Mouse (Mus musculus) brain, adult 2 months (tissue): ENCODE results near the gene Fbxo21.

Experiments
- DNase-seq: peaks from one replicate; pipeline ENCODE4 v3.0.0; 2011; ENCODE audit warnings: low read depth, low spot score

The Fbxo21 gene

GRCm38 (mm10) chr5:118023053-118023452 is 46.5 kb downstream of the Fbxo21 start:
- DNase-seq: no peak

- no peak for DNase-seq
Observed at GRCm38 (mm10) chr5:118025880-118026279, 49.4 kb downstream of the Fbxo21 start.

- DNase-seq: no peak
Observed at GRCm38 (mm10) chr5:118026343-118026742, 49.8 kb downstream of the Fbxo21 start.

GRCm38 (mm10) chr5:118027101-118027697 is 50.7 kb downstream of the Fbxo21 start:
- DNase-seq: no peak

GRCm38 (mm10) chr5:118027698-118028190 is 51.2 kb downstream of the Fbxo21 start, which contains the start of gene Tesc:
Gene Tesc, plus strand, starts transcription at chr5:118027743.
- DNase-seq: peak; percentile 70

GRCm38 (mm10) chr5:118028191-118029034 is 51.9 kb downstream of the Fbxo21 start:
- DNase-seq: no peak

GRCm38 (mm10) chr5:118029035-118029408 is 52.5 kb downstream of the Fbxo21 start:
- DNase-seq: no peak

GRCm38 (mm10) chr5:118029420-118029819 is 52.9 kb downstream of the Fbxo21 start:
- peak; percentile 94 for DNase-seq

- no peak for DNase-seq
Observed at GRCm38 (mm10) chr5:118030022-118030675, 53.6 kb downstream of the Fbxo21 start.

GRCm38 (mm10) chr5:118031059-118031458 is 54.5 kb downstream of the Fbxo21 start:
- peak; percentile 62 for DNase-seq

- peak; percentile 79 for DNase-seq
Observed at GRCm38 (mm10) chr5:118031508-118031907, 55.0 kb downstream of the Fbxo21 start.

GRCm38 (mm10) chr5:118033328-118033727 is 56.8 kb downstream of the Fbxo21 start:
- DNase-seq: peak; percentile 88

- no peak for DNase-seq
Observed at GRCm38 (mm10) chr5:118033740-118034139, 57.2 kb downstream of the Fbxo21 start.

- no peak for DNase-seq
Observed at GRCm38 (mm10) chr5:118034632-118035031, 58.1 kb downstream of the Fbxo21 start.

GRCm38 (mm10) chr5:118035786-118036185 is 59.3 kb downstream of the Fbxo21 start:
- DNase-seq: peak; percentile 47

GRCm38 (mm10) chr5:118036888-118037797 is 60.6 kb downstream of the Fbxo21 start:
- peak; percentile 87 for DNase-seq

GRCm38 (mm10) chr5:118037798-118038484 is 61.4 kb downstream of the Fbxo21 start:
- peak; percentile 94 for DNase-seq

- DNase-seq: peak; percentile 82
Observed at GRCm38 (mm10) chr5:118039241-118039668, 62.7 kb downstream of the Fbxo21 start.

GRCm38 (mm10) chr5:118042599-118042998 is 66.1 kb downstream of the Fbxo21 start:
- DNase-seq: peak; percentile 96

- no peak for DNase-seq
Observed at GRCm38 (mm10) chr5:118043761-118044160, 67.2 kb downstream of the Fbxo21 start.
